Mouse (Mus musculus): ENCODE measurements around the gene Olfr1424. TPM values are rescaled to one million over a fixed set of nuclear protein-coding genes. Genes with fewer than 3 reads are reported as not detected.

Gene Olfr1424
- polyA plus RNA-seq, 1 experiment from 2014 or later, result not detected

Other genes starting within 250 kb of the Olfr1424 start
- gene Stx3, start 243.3 kb downstream of the Olfr1424 start, polyA plus RNA-seq (2015; fragmentation: Nextera tagmentation; extraction: Ambion mirVana), result 4.4 and 4.8 TPM in 2 replicates
- gene Olfr1417, start 223.5 kb downstream of the Olfr1424 start, polyA plus RNA-seq (2015; fragmentation: Nextera tagmentation; extraction: Ambion mirVana), result not detected in 2 replicates
- not detected in 2 replicates for gene Olfr1418, start 201.6 kb downstream of the Olfr1424 start, polyA plus RNA-seq (2015; fragmentation: Nextera tagmentation; extraction: Ambion mirVana)
- gene Olfr1419, start 187.6 kb downstream of the Olfr1424 start, polyA plus RNA-seq (2015; fragmentation: Nextera tagmentation; extraction: Ambion mirVana), result not detected in 2 replicates
- gene Olfr1420, start 176.1 kb downstream of the Olfr1424 start, polyA plus RNA-seq (2015; fragmentation: Nextera tagmentation; extraction: Ambion mirVana), result not detected in 2 replicates
- gene Patl1, start 150.3 kb downstream of the Olfr1424 start, polyA plus RNA-seq (2015; fragmentation: Nextera tagmentation; extraction: Ambion mirVana), result 12.5 and 13.1 TPM in 2 replicates
- 5.4 and 6.5 TPM in 2 replicates for gene Osbp, start 96.7 kb downstream of the Olfr1424 start, polyA plus RNA-seq (2015; fragmentation: Nextera tagmentation; extraction: Ambion mirVana)
- gene Olfr1423, start 21.4 kb downstream of the Olfr1424 start, polyA plus RNA-seq (2015; fragmentation: Nextera tagmentation; extraction: Ambion mirVana), result not detected in 2 replicates
- gene Olfr1425, start 15.0 kb upstream of the Olfr1424 start, polyA plus RNA-seq (2015; fragmentation: Nextera tagmentation; extraction: Ambion mirVana), result not detected in 2 replicates
- gene Olfr1426, start 29.3 kb upstream of the Olfr1424 start, polyA plus RNA-seq (2015; fragmentation: Nextera tagmentation; extraction: Ambion mirVana), result not detected in 2 replicates
- gene Olfr1427, start 40.7 kb upstream of the Olfr1424 start, polyA plus RNA-seq (2015; fragmentation: Nextera tagmentation; extraction: Ambion mirVana), result not detected in 2 replicates
- gene Olfr1428, start 53.2 kb upstream of the Olfr1424 start, polyA plus RNA-seq (2015; fragmentation: Nextera tagmentation; extraction: Ambion mirVana), result not detected in 2 replicates
- gene Olfr76, start 60.5 kb upstream of the Olfr1424 start, polyA plus RNA-seq (2015; fragmentation: Nextera tagmentation; extraction: Ambion mirVana), result not detected in 2 replicates
- gene Olfr1555-ps1, start 107.4 kb upstream of the Olfr1424 start, polyA plus RNA-seq (2015; fragmentation: Nextera tagmentation; extraction: Ambion mirVana), result not detected in 2 replicates
- gene Olfr1431, start 138.0 kb upstream of the Olfr1424 start, polyA plus RNA-seq (2015; fragmentation: Nextera tagmentation; extraction: Ambion mirVana), result not detected in 2 replicates
- gene Olfr1432, start 169.9 kb upstream of the Olfr1424 start, polyA plus RNA-seq (2015; fragmentation: Nextera tagmentation; extraction: Ambion mirVana), result not detected in 2 replicates
- not detected in 2 replicates for gene Olfr262, start 179.0 kb upstream of the Olfr1424 start, polyA plus RNA-seq (2015; fragmentation: Nextera tagmentation; extraction: Ambion mirVana)
- gene Olfr235, start 198.3 kb upstream of the Olfr1424 start, polyA plus RNA-seq (2015; fragmentation: Nextera tagmentation; extraction: Ambion mirVana), result not detected in 2 replicates
- not detected in 2 replicates for gene Olfr1434, start 217.2 kb upstream of the Olfr1424 start, polyA plus RNA-seq (2015; fragmentation: Nextera tagmentation; extraction: Ambion mirVana)
- gene Olfr1436, start 236.4 kb upstream of the Olfr1424 start, polyA plus RNA-seq (2015; fragmentation: Nextera tagmentation; extraction: Ambion mirVana), result not detected in 2 replicates

Data from thymus, postnatal 0 days (tissue).